ENCODE assay signal across 8 mouse cellular contexts in genomic region chr8:86888058-86888939, GRCm38 (mm10). TPM values are rescaled to one million over a fixed set of nuclear protein-coding genes. Genes with fewer than 3 reads are reported as not detected.
DNase-seq lines count a peak whose midpoint lies in the region; ATAC-seq lines count a peak whose summit lies in the region.

No protein-coding gene starts in this region.

- no peak for ATAC-seq in heart, embryonic 12.5 days (ENCODE audit: insufficient number of reproducible peaks, low FRiP score)
- peak; percentile 80 for ATAC-seq in monocyte, adult 5-6 weeks (replicated peaks; ENCODE audit: insufficient number of reproducible peaks, low FRiP score, low TSS enrichment, poor library complexity, severe bottlenecking)

- H3K9ac ChIP-seq in heart, embryonic 12.5 days, result no peak overlapping the region

- no peaks in the 10 kb centered on the region for H3K36me3 ChIP-seq in heart, embryonic 12.5 days

- H3K9me3 ChIP-seq in heart, embryonic 12.5 days (replicated peaks), result no peaks in the 10 kb centered on the region

- no peak overlapping the region for H3K4me2 ChIP-seq in heart, embryonic 12.5 days

- WGBS in heart, embryonic 12.5 days, result 63% methylated on average over 11 of the region's 11 CpGs

- no peak overlapping the region for H3K27ac ChIP-seq in heart, embryonic 12.5 days (ENCODE audit: poor library complexity, severe bottlenecking)

- no peaks in the 10 kb centered on the region for H3K27me3 ChIP-seq in heart, embryonic 12.5 days (replicated peaks)

- no peak overlapping the region for H3K4me3 ChIP-seq in heart, embryonic 12.5 days

- peak; percentile 55 to 86 for DNase-seq in heart, adult 18-20 months
- DNase-seq in WW6 (ENCODE audit: low read depth, low spot score), result peak; percentile 91
- peak; percentile 78 for DNase-seq in kidney, adult 9 months
- no peak for DNase-seq in embryo, embryonic 10.5 days (ENCODE audit: low spot score)
- no peak for DNase-seq in layer of hippocampus, postnatal 10 days (ENCODE audit: low spot score in 2 of 2)
- no peak for DNase-seq in layer of hippocampus, adult 9-10 months (ENCODE audit: low spot score)

- H3K4me1 ChIP-seq in heart, embryonic 12.5 days (replicated peaks), result peaks cover 7% of the 10 kb centered on the region

RNA-seq across cellular contexts. Expression of gene N4bp1, which starts 3.2 kb away (rescaled TPM):
- total RNA-seq in heart, adult 18-20 months (2021), result 10 to 100 TPM; 16.9 to 17.0 TPM
- 8.5 and 9.7 TPM in 2 replicates for polyA plus RNA-seq in heart, embryonic 12.5 days (2016; fragmentation: Nextera tagmentation; extraction: Ambion mirVana)
- 50.6 to 62.5 TPM (median 51.5 TPM) in 3 replicates for total RNA-seq in monocyte, adult 5-6 weeks (2017)
- total RNA-seq in layer of hippocampus, postnatal 10 days (2021), result 10 to 100 TPM; 25.9 to 27.0 TPM

Comparison
In these comparisons a context has a peak if more than half of its experiments do, and no peak if none do; other contexts are left out.
1. DNase-seq: peak in heart, adult 18-20 months (2 of 2), WW6 (single experiment) and kidney, adult 9 months (single experiment); none in embryo, embryonic 10.5 days (single experiment), layer of hippocampus, postnatal 10 days (0 of 2) and layer of hippocampus, adult 9-10 months (single experiment).